Mouse (Mus musculus) liver, embryonic 14.5 days (tissue): ENCODE results near the gene Olfr481.

Source experiments
- CTCF ChIP-seq: IDR thresholded peaks from 2 replicates; pipeline ENCODE4 v1.5.1; 2016; ENCODE audit warnings: antibody characterized with exemption, low read depth, control low read depth
- EP300 ChIP-seq: IDR thresholded peaks from 2 replicates; pipeline ENCODE4 v1.6.1; 2016; ENCODE audit warnings: antibody characterized with exemption, low read depth

DNA sequence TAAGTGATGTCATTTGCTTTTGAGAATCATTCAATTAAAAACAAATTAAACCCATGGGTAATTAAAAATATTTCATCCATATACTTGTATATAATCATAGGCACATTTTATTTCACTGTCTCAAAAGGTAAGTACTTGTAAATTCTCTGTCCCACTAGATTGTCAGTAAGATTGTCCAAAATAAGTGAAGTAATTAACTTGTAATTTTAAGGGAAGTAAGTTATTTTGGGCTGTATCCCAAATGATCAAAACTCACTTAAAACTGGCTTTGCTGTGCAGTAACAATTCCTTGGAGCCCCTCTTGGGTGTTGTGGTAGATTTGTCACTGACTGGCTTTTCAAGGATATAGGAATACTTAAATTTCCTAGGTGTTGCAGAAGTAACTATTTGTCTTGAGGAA lies at the start of gene Olfr481:
- TF ChIP-seq CTCF (no peak), EP300 (no peak)
